Mouse (Mus musculus) thymus, adult 2 months (tissue): Measurements from ENCODE around the gene Mrps27.

Source experiments
- CTCF ChIP-seq: fragments of 200-500 bp; IDR thresholded peaks from 2 replicates; pipeline ENCODE4 v1.5.1; 2012; ENCODE audit warnings: mild to moderate bottlenecking, control low read depth, low read length, moderate library complexity, borderline replicate concordance; ENCODE audit not compliant: control insufficient read depth, poor library complexity, insufficient read depth; ENCODE audit errors: extremely low read depth
- POLR2A ChIP-seq: fragments of 200-500 bp; IDR thresholded peaks from 2 replicates; pipeline ENCODE4 v1.6.1; 2012; ENCODE audit warnings: mild to moderate bottlenecking, low read length, control low read depth, moderate library complexity; ENCODE audit not compliant: control insufficient read depth, poor library complexity, insufficient read depth; ENCODE audit errors: extremely low read depth

- TF ChIP-seq POLR2A: no peak
- TF ChIP-seq CTCF: no peak
Measured at GRCm38 (mm10) chr13:99459612-99460011, 115.0 kb downstream of the Mrps27 start.
